Mouse (Mus musculus) T-helper 1 cell (primary cell): ENCODE results near the gene Fbxl5.

ENCODE experiments used
- in situ Hi-C: fragments of 300-600 bp; cut with MboI, MseI; formaldehyde crosslinking; loops from one replicate; pipeline ENCODE4 v1.15.1; 2025; ENCODE audit warnings: high pct_unique_total_duplicates

Fbxl5 gene

DNA sequence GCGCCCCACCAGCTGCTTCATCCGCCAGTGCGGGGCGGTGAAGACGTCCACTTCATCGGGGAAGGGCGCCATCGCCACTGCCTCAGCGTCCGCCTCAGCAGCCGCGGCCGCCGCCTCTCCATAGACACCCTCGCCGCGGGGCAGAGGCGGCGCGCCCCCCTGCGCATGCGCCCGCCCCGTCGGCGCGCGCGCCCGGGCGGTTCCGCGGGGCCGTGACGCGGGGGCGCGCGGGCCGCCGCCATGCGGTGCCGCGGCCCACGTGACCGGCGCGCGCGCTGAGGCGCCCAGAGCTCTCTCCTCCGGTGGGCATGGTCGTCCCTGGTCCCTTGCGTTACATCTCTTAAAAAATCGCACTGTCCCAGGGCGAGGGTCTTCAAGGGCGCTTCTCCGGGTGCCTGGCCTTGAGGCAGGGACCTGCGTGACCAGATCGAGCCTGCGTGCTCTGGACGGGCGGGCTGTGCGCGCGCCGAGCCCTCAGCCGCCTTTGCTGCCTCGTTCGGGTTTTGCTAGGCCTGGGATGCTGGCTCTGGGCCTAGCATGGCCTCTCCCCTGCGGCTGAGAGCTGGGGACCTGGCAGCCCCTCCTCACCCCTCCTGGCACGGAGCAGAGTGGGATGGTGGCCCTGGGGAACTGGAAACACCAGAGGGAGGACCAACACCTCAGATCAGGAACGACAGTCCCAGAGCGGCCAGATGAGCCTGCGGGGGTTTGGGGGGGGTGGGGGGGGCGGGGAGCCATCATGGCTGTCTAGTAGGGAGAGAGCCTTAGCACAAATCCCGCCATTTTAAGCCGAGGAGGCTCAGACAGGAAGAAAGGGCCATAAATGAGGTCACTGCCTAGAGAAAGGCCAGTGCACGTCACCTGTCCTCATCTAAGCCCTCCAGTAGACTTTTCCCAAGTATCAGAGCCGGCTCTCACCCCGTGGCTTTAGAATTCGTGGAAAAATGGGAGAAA, 39.2 kb downstream of the Fbxl5 start:
- in situ Hi-C loops = no loop called here

GRCm38 (mm10) chr5:43781423-43781976, 39.9 kb downstream of the Fbxl5 start:
- in situ Hi-C loops = no loop called here

DNA sequence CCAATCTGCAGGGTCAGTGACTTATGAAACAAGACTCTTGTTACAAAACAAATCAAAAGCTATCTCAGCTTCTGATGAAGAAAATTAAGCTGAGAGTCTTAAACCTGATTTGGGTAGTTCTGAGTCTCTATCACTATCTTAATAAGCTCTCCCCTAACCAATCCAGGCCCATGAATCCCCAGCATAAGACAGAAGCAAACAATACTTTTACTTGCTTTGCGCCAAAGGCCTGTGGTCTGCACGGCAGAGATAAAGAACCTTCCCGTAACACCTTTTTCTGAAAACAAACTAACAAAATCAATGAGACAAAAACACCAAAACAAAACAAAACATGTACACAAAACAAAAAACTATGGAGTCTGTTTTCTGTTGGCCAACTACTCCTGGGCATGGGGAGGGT, 42.9 kb downstream of the Fbxl5 start:
- in situ Hi-C loops = no loop called here

GRCm38 (mm10) chr5:43776993-43777392, 44.4 kb downstream of the Fbxl5 start:
- in situ Hi-C loops = no loop called here

GRCm38 (mm10) chr5:43776407-43776806, 45.0 kb downstream of the Fbxl5 start:
- in situ Hi-C loops = no loop called here

DNA sequence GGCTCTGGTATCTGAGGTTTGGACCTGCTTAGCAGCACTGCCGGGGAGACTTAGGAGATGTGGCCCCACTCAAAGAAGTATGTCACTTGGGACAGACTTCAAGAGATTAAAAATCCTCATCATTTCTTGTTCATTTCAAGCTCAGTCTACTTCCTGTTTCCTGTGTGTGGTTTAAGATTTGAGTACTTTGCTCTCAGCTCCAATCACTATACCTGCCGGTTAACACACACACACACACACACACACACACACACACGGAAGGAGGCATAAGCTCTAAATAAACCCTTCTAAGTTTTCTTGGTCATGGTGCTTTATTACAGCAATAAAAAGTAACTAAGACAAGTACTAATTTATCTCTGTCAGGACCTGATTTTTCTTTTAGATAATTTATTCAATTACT, 49.9 kb downstream of the Fbxl5 start:
- in situ Hi-C loops = loop anchor here (25.0 kb wide), 1 partner anchor 534 kb away; the partner anchor contains the start of gene Cpeb2

DNA sequence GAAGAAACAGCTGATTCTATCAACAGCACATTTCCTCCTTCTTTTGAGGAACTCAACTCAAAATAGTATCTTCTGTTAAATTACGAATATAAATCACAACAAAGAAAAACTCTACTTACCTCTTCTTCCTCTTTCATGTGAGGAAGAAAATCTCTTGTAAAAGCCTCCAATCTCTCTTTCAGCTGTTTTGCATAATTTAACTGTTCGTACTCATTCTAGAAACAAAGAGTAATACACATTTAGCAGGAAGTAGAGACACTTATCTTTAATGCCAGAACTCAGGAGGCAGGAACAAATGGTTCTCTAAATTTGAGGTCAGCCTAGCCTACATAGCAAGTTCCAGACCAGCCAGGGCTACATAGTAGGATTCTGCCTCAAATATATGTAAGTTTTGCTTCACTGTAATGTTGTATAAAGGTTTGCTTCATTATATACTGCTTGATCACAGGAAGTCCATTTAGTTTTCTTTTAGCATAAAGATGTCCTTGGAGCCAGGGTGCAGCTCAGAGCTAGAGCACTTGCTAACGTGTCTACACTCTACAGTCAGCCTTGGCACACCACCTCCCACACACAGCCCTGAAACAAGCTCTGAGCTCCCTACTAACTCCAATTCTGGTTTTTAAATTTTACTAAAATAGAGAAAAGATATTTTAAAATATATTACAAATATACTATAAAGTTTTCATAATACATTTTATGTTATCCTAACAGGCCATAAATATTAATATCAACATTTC, 50.7 kb downstream of the Fbxl5 start:
- in situ Hi-C loops = loop anchor here (25.0 kb wide), 1 partner anchor 533 kb away; the partner anchor contains the start of gene Cpeb2

DNA sequence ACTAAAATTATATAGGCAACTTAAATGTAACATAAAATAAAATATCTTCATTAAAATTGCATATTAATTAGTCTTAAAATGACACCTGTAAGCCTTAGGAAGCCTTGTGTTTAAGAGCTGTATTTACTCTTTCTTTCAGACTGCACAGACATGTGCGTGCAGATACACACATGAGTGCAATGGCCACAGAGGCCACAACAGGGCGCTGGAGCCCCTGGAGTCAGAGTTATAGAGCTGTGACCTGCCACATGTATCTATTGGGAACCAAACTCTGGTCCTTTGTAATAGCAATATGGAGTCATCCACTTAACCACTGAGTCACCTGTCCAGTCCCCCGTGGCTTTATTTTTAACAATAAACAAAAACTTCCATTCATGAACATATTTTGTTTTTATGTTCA, 72.3 kb downstream of the Fbxl5 start:
- in situ Hi-C loops = no loop called here

GRCm38 (mm10) chr5:43748039-43748438, 73.4 kb downstream of the Fbxl5 start:
- in situ Hi-C loops = no loop called here

GRCm38 (mm10) chr5:43745156-43745555, 76.3 kb downstream of the Fbxl5 start:
- in situ Hi-C loops = no loop called here

GRCm38 (mm10) chr5:43744187-43744586, 77.3 kb downstream of the Fbxl5 start:
- in situ Hi-C loops = no loop called here

DNA sequence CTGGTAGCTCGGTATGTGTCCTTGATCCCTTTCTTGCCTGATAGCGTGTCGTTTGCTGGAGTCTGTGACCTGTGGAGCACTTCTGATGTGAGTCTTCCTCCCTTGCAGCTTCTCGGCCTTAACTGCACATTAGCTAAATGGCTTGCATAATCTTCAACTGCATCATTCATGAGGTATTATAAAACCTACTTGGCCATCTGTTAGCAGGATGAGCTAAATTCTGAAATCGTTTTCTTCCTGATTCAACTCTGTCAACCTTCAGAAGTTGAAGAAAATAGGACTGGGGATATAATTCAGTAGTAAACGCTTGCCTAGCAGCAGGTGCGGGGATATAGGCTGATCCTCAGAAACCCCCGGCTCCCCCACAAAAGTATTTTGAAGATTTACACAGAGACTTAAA, 89.1 kb downstream of the Fbxl5 start:
- in situ Hi-C loops = no loop called here

GRCm38 (mm10) chr5:43728375-43729165, 92.9 kb downstream of the Fbxl5 start:
- in situ Hi-C loops = no loop called here

DNA sequence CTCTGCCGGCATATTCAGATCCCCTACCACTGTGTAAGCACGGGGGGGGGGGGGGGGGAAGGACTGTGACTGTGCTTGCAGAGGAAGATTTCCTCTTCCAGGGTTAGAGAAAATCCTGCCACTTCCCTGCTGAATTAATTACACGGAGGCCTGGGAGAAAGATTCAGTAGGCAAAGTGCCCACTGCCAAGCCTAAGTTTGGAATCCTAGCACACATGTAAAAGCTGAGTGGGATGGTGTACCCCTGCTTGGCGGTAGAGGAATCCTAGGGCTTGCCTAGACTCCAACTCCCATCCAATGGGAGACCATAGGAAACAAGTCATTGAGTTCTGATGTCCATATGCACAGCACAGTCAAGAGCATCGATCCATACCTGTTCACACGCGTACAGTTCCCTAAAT, 97.6 kb downstream of the Fbxl5 start:
- in situ Hi-C loops = no loop called here

- in situ Hi-C loops = no loop called here
Observed at GRCm38 (mm10) chr5:43722452-43722783, 99.0 kb downstream of the Fbxl5 start.

- in situ Hi-C loops = no loop called here
Observed at GRCm38 (mm10) chr5:43721538-43722451, 99.6 kb downstream of the Fbxl5 start.

- in situ Hi-C loops = no loop called here
Observed at GRCm38 (mm10) chr5:43699240-43699639, 122.2 kb downstream of the Fbxl5 start.

GRCm38 (mm10) chr5:43697133-43697532, 124.3 kb downstream of the Fbxl5 start:
- in situ Hi-C loops = no loop called here
